Mouse (Mus musculus): ENCODE results near the gene Xpo6. TPM values are rescaled to one million over a fixed set of nuclear protein-coding genes. Genes with fewer than 3 reads are reported as not detected.

Gene Xpo6
- polyA plus RNA-seq, 1 experiment from 2014 or later: 60.8 TPM

GRCm38 (mm10) chr7:126236794-126237192 is 36.5 kb upstream of the Xpo6 start:
- no peaks in the 10 kb centered on the region for H3K4me1 ChIP-seq (ENCODE audit: control insufficient read depth, insufficient read depth, low read length)
- no peak overlapping the region for H3K4me3 ChIP-seq (ENCODE audit: low read depth, low read length)
- H3K27me3 ChIP-seq (ENCODE audit: control insufficient read depth, insufficient read depth, low read length): no peaks in the 10 kb centered on the region
- no peak overlapping the region for H3K9ac ChIP-seq (replicated peaks; ENCODE audit: low read length)
- WGBS: 82% methylated on average over 5 of the region's 5 CpGs
- H3K9me3 ChIP-seq (replicated peaks; ENCODE audit: control insufficient read depth, low read length): no peaks in the 10 kb centered on the region
- ATAC-seq (replicated peaks; ENCODE audit: insufficient number of reproducible peaks, low FRiP score, low TSS enrichment, low read depth) (no peak), DNase-seq (ENCODE audit: low spot score) (no peak)
- H3K27ac ChIP-seq (replicated peaks; ENCODE audit: low read depth, low read length): no peak overlapping the region
- no peaks in the 10 kb centered on the region for H3K36me3 ChIP-seq (replicated peaks; ENCODE audit: control insufficient read depth, insufficient read depth, low read depth, low read length)
- no peak overlapping the region for H3K4me2 ChIP-seq (ENCODE audit: low read depth, low read length)

DNA sequence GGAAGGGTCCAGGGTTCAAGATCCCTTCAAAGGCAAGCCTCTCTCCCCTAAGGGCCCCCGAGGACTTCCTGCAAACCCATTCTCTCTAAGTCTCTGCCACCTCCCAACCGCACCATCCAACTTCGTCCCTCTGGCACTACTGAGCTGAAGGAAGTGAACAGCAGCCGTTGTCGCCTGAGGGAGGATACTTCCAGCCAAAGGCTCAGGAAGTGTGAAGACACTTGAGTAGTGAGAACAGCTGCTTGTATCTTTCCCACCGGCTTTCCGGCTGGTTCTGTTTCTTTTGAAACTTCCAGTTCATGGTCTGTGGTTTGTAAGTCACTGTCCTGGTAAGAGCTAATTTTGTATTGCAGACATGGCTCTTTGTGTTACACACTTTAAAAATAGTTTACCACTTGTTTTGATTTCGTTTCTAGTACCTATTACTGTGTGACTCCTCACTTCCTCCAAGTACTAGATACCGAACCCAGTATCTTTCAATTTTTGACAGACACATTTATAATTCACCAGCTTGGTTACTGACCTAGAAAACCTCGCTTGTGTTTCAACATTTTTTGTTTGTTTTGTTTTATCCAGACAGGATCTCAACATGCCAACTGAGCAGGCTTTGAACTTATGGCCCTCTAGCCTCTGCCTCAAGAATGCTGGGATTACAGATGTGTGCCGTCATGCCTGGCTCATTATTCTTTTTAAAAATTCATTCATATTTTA is 35.9 kb upstream of the Xpo6 start:
- H3K36me3 ChIP-seq (replicated peaks; ENCODE audit: control insufficient read depth, insufficient read depth, low read depth, low read length): no peaks in the 10 kb centered on the region
- WGBS: 61% methylated on average over 11 of the region's 11 CpGs

GRCm38 (mm10) chr7:126234611-126235010 is 34.3 kb upstream of the Xpo6 start:
- Histone ChIP-seq H3K4me1 (ENCODE audit: control insufficient read depth, insufficient read depth, low read length) (no peaks in the 10 kb centered on the region), H3K4me2 (ENCODE audit: low read depth, low read length) (no peak overlapping the region), H3K9me3 (replicated peaks; ENCODE audit: control insufficient read depth, low read length) (no peaks in the 10 kb centered on the region), H3K27me3 (ENCODE audit: control insufficient read depth, insufficient read depth, low read length) (no peaks in the 10 kb centered on the region), H3K4me3 (ENCODE audit: low read depth, low read length) (no peak overlapping the region), H3K9ac (replicated peaks; ENCODE audit: low read length) (no peak overlapping the region), H3K36me3 (replicated peaks; ENCODE audit: control insufficient read depth, insufficient read depth, low read depth, low read length) (no peaks in the 10 kb centered on the region), H3K27ac (replicated peaks; ENCODE audit: low read depth, low read length) (no peak overlapping the region)
- DNase-seq (ENCODE audit: low spot score): no peak
- WGBS: 84% methylated on average over 3 of the region's 3 CpGs
- ATAC-seq (replicated peaks; ENCODE audit: insufficient number of reproducible peaks, low FRiP score, low TSS enrichment, low read depth): no peak

More for the DNA sequence above, 35.9 kb upstream of the Xpo6 start:
- Histone ChIP-seq H3K4me1 (ENCODE audit: control insufficient read depth, insufficient read depth, low read length) (no peaks in the 10 kb centered on the region), H3K27ac (replicated peaks; ENCODE audit: low read depth, low read length) (no peak overlapping the region), H3K4me3 (ENCODE audit: low read depth, low read length) (no peak overlapping the region), H3K9me3 (replicated peaks; ENCODE audit: control insufficient read depth, low read length) (no peaks in the 10 kb centered on the region), H3K9ac (replicated peaks; ENCODE audit: low read length) (no peak overlapping the region), H3K27me3 (ENCODE audit: control insufficient read depth, insufficient read depth, low read length) (no peaks in the 10 kb centered on the region), H3K4me2 (ENCODE audit: low read depth, low read length) (no peak overlapping the region)
- DNase-seq (ENCODE audit: low spot score) (no peak), ATAC-seq (replicated peaks; ENCODE audit: insufficient number of reproducible peaks, low FRiP score, low TSS enrichment, low read depth) (no peak)

DNA sequence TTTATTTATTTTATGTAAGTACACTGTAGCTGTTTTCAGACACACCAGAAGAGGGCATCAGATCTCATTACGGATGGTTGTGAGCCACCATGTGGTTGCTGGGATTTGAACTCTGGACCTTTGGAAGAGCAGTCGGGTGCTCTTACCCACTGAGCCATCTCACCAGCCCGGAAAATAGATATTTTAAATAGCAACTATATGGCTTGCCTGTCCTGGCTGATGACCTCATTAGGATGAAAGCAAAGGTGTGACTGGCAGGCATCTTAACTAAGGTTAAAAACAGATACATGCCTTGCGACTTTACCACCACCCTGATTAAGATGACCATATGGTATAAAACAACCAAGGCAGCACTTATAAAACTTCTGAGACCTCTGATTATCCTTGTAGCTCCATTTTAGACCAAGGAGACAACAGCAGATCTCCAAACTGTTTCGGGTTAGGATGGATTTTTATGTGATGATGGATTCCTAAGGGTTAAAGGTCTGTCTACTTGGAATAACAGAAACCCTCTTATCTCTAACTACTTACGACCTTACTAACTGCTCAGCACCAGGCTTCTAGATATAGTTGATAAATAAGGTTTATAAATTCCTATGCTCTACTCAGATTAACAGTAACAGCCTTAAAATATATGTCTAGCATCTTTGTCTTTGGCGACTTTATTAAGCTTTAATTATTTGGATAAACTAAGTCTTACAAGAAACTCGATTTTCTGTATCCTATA is 32.2 kb upstream of the Xpo6 start:
- no peaks in the 10 kb centered on the region for H3K9me3 ChIP-seq (replicated peaks; ENCODE audit: control insufficient read depth, low read length)
- DNase-seq (ENCODE audit: low spot score) (no peak), ATAC-seq (replicated peaks; ENCODE audit: insufficient number of reproducible peaks, low FRiP score, low TSS enrichment, low read depth) (no peak)
- H3K27ac ChIP-seq (replicated peaks; ENCODE audit: low read depth, low read length): no peak overlapping the region
- no peak overlapping the region for H3K4me3 ChIP-seq (ENCODE audit: low read depth, low read length)
- no peak overlapping the region for H3K9ac ChIP-seq (replicated peaks; ENCODE audit: low read length)
- no peaks in the 10 kb centered on the region for H3K36me3 ChIP-seq (replicated peaks; ENCODE audit: control insufficient read depth, insufficient read depth, low read depth, low read length)
- no peak overlapping the region for H3K4me2 ChIP-seq (ENCODE audit: low read depth, low read length)
- H3K4me1 ChIP-seq (ENCODE audit: control insufficient read depth, insufficient read depth, low read length): no peaks in the 10 kb centered on the region
- H3K27me3 ChIP-seq (ENCODE audit: control insufficient read depth, insufficient read depth, low read length): no peaks in the 10 kb centered on the region
- 78% methylated on average over 7 of the region's 8 CpGs for WGBS

DNA sequence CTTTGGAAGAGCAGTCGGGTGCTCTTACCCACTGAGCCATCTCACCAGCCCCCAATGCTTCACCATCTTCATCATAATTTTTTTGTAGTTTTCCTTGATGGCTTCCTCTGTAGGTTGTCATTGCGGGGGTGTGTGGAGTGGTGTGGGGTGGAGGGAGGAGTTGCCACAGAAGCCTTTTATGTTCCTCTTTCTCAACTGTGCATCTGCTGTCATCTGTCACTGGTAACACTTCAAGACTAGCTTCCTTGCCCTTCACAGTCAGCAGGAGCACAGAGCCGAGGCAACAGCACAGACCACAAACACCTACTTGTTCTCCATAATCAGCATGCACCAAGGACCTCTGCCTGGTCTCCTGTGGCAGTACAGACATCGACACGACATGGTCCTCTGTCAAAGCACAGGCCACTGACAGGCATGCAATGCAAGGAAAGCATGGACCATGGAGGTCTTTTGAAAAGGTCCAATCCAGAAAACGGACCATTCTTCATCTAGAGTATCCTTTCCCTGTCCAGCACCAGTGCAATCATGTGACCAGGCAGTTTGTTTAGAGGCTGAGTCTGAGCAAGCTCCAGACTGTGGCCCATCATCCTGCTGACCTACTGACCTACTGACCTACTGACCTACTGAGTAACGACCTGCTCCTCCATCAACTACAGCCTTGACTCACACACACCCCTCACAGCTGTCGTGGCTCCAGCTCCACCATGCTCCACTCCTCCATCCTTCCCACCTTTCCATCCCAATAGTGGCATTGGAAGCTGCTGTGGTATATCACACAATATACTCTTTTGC is 30.3 kb upstream of the Xpo6 start:
- ATAC-seq (replicated peaks; ENCODE audit: insufficient number of reproducible peaks, low FRiP score, low TSS enrichment, low read depth) (no peak), DNase-seq (ENCODE audit: low spot score) (no peak)
- no peaks in the 10 kb centered on the region for H3K27me3 ChIP-seq (ENCODE audit: control insufficient read depth, insufficient read depth, low read length)
- no peaks in the 10 kb centered on the region for H3K9me3 ChIP-seq (replicated peaks; ENCODE audit: control insufficient read depth, low read length)
- 67% methylated on average over 8 of the region's 8 CpGs for WGBS
- H3K4me3 ChIP-seq (ENCODE audit: low read depth, low read length): no peak overlapping the region
- H3K36me3 ChIP-seq (replicated peaks; ENCODE audit: control insufficient read depth, insufficient read depth, low read depth, low read length): no peaks in the 10 kb centered on the region
- H3K4me2 ChIP-seq (ENCODE audit: low read depth, low read length): no peak overlapping the region
- no peak overlapping the region for H3K9ac ChIP-seq (replicated peaks; ENCODE audit: low read length)
- no peak overlapping the region for H3K27ac ChIP-seq (replicated peaks; ENCODE audit: low read depth, low read length)
- H3K4me1 ChIP-seq (ENCODE audit: control insufficient read depth, insufficient read depth, low read length): no peaks in the 10 kb centered on the region

GRCm38 (mm10) chr7:126226136-126226535 is 25.8 kb upstream of the Xpo6 start:
- no peaks in the 10 kb centered on the region for H3K27me3 ChIP-seq (ENCODE audit: control insufficient read depth, insufficient read depth, low read length)
- no peak overlapping the region for H3K27ac ChIP-seq (replicated peaks; ENCODE audit: low read depth, low read length)
- H3K36me3 ChIP-seq (replicated peaks; ENCODE audit: control insufficient read depth, insufficient read depth, low read depth, low read length): no peaks in the 10 kb centered on the region
- H3K4me2 ChIP-seq (ENCODE audit: low read depth, low read length): no peak overlapping the region
- no peak for DNase-seq (ENCODE audit: low spot score)
- no peak overlapping the region for H3K4me3 ChIP-seq (ENCODE audit: low read depth, low read length)
- H3K9ac ChIP-seq (replicated peaks; ENCODE audit: low read length): no peak overlapping the region
- H3K4me1 ChIP-seq (ENCODE audit: control insufficient read depth, insufficient read depth, low read length): no peaks in the 10 kb centered on the region
- ATAC-seq (replicated peaks; ENCODE audit: insufficient number of reproducible peaks, low FRiP score, low TSS enrichment, low read depth): no peak
- no peaks in the 10 kb centered on the region for H3K9me3 ChIP-seq (replicated peaks; ENCODE audit: control insufficient read depth, low read length)
- 15% methylated on average over 5 of the region's 5 CpGs for WGBS

- ATAC-seq (replicated peaks; ENCODE audit: insufficient number of reproducible peaks, low FRiP score, low TSS enrichment, low read depth) (no peak), DNase-seq (ENCODE audit: low spot score) (no peak)
- Histone ChIP-seq H3K4me3 (ENCODE audit: low read depth, low read length) (no peak overlapping the region), H3K36me3 (replicated peaks; ENCODE audit: control insufficient read depth, insufficient read depth, low read depth, low read length) (no peaks in the 10 kb centered on the region), H3K27me3 (ENCODE audit: control insufficient read depth, insufficient read depth, low read length) (no peaks in the 10 kb centered on the region), H3K4me2 (ENCODE audit: low read depth, low read length) (no peak overlapping the region), H3K9ac (replicated peaks; ENCODE audit: low read length) (no peak overlapping the region), H3K4me1 (ENCODE audit: control insufficient read depth, insufficient read depth, low read length) (no peaks in the 10 kb centered on the region), H3K27ac (replicated peaks; ENCODE audit: low read depth, low read length) (no peak overlapping the region), H3K9me3 (replicated peaks; ENCODE audit: control insufficient read depth, low read length) (no peaks in the 10 kb centered on the region)
- WGBS: 74% methylated on average over 3 of the region's 3 CpGs
These were observed 22.5 kb upstream of the Xpo6 start for GRCm38 (mm10) chr7:126222753-126223152.

- Histone ChIP-seq H3K9ac (replicated peaks; ENCODE audit: low read length) (no peak overlapping the region), H3K9me3 (replicated peaks; ENCODE audit: control insufficient read depth, low read length) (no peaks in the 10 kb centered on the region), H3K27me3 (ENCODE audit: control insufficient read depth, insufficient read depth, low read length) (no peaks in the 10 kb centered on the region), H3K36me3 (replicated peaks; ENCODE audit: control insufficient read depth, insufficient read depth, low read depth, low read length) (no peaks in the 10 kb centered on the region), H3K4me2 (ENCODE audit: low read depth, low read length) (no peak overlapping the region), H3K4me3 (ENCODE audit: low read depth, low read length) (no peak overlapping the region), H3K27ac (replicated peaks; ENCODE audit: low read depth, low read length) (no peak overlapping the region), H3K4me1 (ENCODE audit: control insufficient read depth, insufficient read depth, low read length) (no peaks in the 10 kb centered on the region)
- 39% methylated on average over 1 of the region's 1 CpGs for whole genome bisulfite sequencing
- no peak for ATAC-seq (replicated peaks; ENCODE audit: insufficient number of reproducible peaks, low FRiP score, low TSS enrichment, low read depth)
- DNase-seq (ENCODE audit: low spot score): no peak
These were observed 20.3 kb upstream of the Xpo6 start for GRCm38 (mm10) chr7:126220611-126221010.
